Mouse (Mus musculus) kidney, embryonic 14.5 days (tissue): ENCODE measurements around the gene Kdm8. TPM values are rescaled to one million over a fixed set of nuclear protein-coding genes. Genes with fewer than 3 reads are reported as not detected.
A peak's percentile ranks its signal among the peaks of the same experiment; 100 is the strongest.

ENCODE experiments used
- ATAC-seq: fragments of 200-750 bp; cut with Nextera tagmentation; 2 replicates; pipeline ENCODE4 v1.8.0; 2017; ENCODE audit warnings: moderate number of reproducible peaks, mild to moderate bottlenecking, moderate TSS enrichment, moderate library complexity; ENCODE audit not compliant: low FRiP score, low TSS enrichment
- H3K27ac ChIP-seq: fragments of 300-500 bp; sonication (generic); 2 replicates; pipeline ENCODE4 v1.5.1; 2014; ENCODE audit warnings: low read depth, mild to moderate bottlenecking, low read length, moderate library complexity, mixed read lengths
- H3K27me3 ChIP-seq: fragments of 300-500 bp; sonication (generic); 2 replicates; pipeline ENCODE4 v1.6.1; 2014; ENCODE audit warnings: mild to moderate bottlenecking, low read length; ENCODE audit not compliant: control insufficient read depth, insufficient read depth
- H3K36me3 ChIP-seq: fragments of 300-500 bp; sonication (generic); 2 replicates; pipeline ENCODE4 v1.6.1; 2014; ENCODE audit warnings: low read length, mixed read lengths; ENCODE audit not compliant: control insufficient read depth, insufficient read depth
- H3K4me1 ChIP-seq: fragments of 300-500 bp; sonication (generic); 2 replicates; pipeline ENCODE4 v1.6.1; 2014; ENCODE audit warnings: low read length, mixed read lengths; ENCODE audit not compliant: control insufficient read depth, insufficient read depth
- H3K4me2 ChIP-seq: fragments of 300-500 bp; sonication (generic); replicated peaks from 2 replicates; pipeline ENCODE4 v1.6.1; 2014; ENCODE audit warnings: low read depth, mild to moderate bottlenecking, low read length
- H3K4me3 ChIP-seq: fragments of 300-500 bp; sonication (generic); 2 replicates; pipeline ENCODE4 v1.5.1; 2014; ENCODE audit warnings: mild to moderate bottlenecking, low read length
- H3K9ac ChIP-seq: fragments of 300-500 bp; sonication (generic); 2 replicates; pipeline ENCODE4 v1.6.1; 2014; ENCODE audit warnings: low read depth, mild to moderate bottlenecking, low read length, moderate library complexity
- H3K9me3 ChIP-seq: fragments of 300-500 bp; sonication (generic); 2 replicates; pipeline ENCODE4 v1.6.1; 2016; ENCODE audit warnings: low read length; ENCODE audit not compliant: control insufficient read depth
- WGBS: fragments of 180-500 bp; shearing (Covaris S2); extraction: QIAGEN DNeasy Blood & Tissue Kit; methylation state at CpG from one replicate; pipeline ENCODE4 v1.1.7; 2014; 5-methylcytosine and 5-hydroxymethylcytosine counted together
- polyA plus RNA-seq: library from polyadenylated mRNA; unstranded; fragments of >200 nt; fragmentation: Nextera tagmentation; extraction: Ambion mirVana; gene quantifications from 2 replicates; pipeline ENCODE4 v1.2.1, GENCODE M21; 2014

Kdm8 gene
- 9.6 and 12.7 TPM in 2 replicates for polyA plus RNA-seq

- ATAC-seq: peak; percentile 97
- Histone ChIP-seq H3K36me3 (no peaks in the 10 kb centered on the region), H3K27ac (peak within 1 kb of the TSS; percentile 97), H3K9ac (peak within 1 kb of the TSS; percentile 79), H3K27me3 (no peaks in the 10 kb centered on the region), H3K4me2 (peak within 1 kb of the TSS; percentile 65), H3K4me1 (peaks cover 8% of the 10 kb centered on the region; the same call in 1 of the 2 replicates), H3K4me3 (peak within 1 kb of the TSS; percentile 61), H3K9me3 (no peaks in the 10 kb centered on the region)
- 4% methylated on average over 61 of the region's 61 CpGs for WGBS
These were observed at the start of gene Kdm8 for GRCm38 (mm10) chr7:125444464-125445401. Gene Kdm8, plus strand, starts transcription at chr7:125444676.

- Histone ChIP-seq H3K9me3 (no peaks in the 10 kb centered on the region), H3K4me2 (no peak overlapping the region), H3K36me3 (no peaks in the 10 kb centered on the region), H3K9ac (no peak overlapping the region), H3K27ac (no peak overlapping the region), H3K4me1 (no peaks in the 10 kb centered on the region), H3K27me3 (no peaks in the 10 kb centered on the region), H3K4me3 (no peak overlapping the region)
- 84% methylated on average over 8 of the region's 8 CpGs for WGBS
- ATAC-seq: no peak
These were observed 46.4 kb upstream of the Kdm8 start for GRCm38 (mm10) chr7:125398116-125398515.

- no peak overlapping the region for H3K9ac ChIP-seq
- no peak overlapping the region for H3K4me3 ChIP-seq
- no peaks in the 10 kb centered on the region for H3K27me3 ChIP-seq
- WGBS: 69% methylated on average over 6 of the region's 6 CpGs
- no peak overlapping the region for H3K4me2 ChIP-seq
- no peak for ATAC-seq
- H3K9me3 ChIP-seq: no peaks in the 10 kb centered on the region
- H3K4me1 ChIP-seq: no peaks in the 10 kb centered on the region
- H3K27ac ChIP-seq: no peak overlapping the region
- no peaks in the 10 kb centered on the region for H3K36me3 ChIP-seq
These were observed 45.8 kb upstream of the Kdm8 start for GRCm38 (mm10) chr7:125398687-125399086.

- no peaks in the 10 kb centered on the region for H3K9me3 ChIP-seq
- no peak overlapping the region for H3K4me3 ChIP-seq
- WGBS: 76% methylated on average over 6 of the region's 6 CpGs
- no peaks in the 10 kb centered on the region for H3K36me3 ChIP-seq
- no peaks in the 10 kb centered on the region for H3K4me1 ChIP-seq
- H3K4me2 ChIP-seq: no peak overlapping the region
- H3K9ac ChIP-seq: no peak overlapping the region
- no peak overlapping the region for H3K27ac ChIP-seq
- ATAC-seq: no peak
- H3K27me3 ChIP-seq: no peaks in the 10 kb centered on the region
These were observed 37.3 kb upstream of the Kdm8 start for GRCm38 (mm10) chr7:125407136-125407535.

DNA sequence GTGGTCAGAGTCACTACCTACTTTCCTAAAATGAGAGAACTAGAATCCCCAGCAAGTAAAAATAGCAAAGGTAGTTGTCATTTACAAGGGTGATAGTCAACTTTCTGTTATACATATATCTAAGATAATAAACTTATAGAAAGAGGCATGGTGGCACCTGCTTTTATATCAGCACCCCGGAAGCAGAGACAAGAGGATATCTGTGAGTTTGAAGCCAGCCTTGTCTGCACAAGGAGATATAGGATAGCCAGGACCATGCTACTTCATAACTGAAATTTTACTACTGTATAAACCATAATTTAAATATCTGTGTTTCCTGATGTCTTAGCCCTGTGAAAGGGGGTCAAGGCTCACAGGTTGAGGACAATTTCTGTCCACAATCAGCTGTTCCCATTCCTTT, 29.4 kb upstream of the Kdm8 start:
- Histone ChIP-seq H3K36me3 (no peaks in the 10 kb centered on the region), H3K27ac (no peak overlapping the region), H3K27me3 (no peaks in the 10 kb centered on the region), H3K4me2 (no peak overlapping the region), H3K9ac (no peak overlapping the region), H3K4me3 (no peak overlapping the region), H3K4me1 (no peaks in the 10 kb centered on the region), H3K9me3 (no peaks in the 10 kb centered on the region)
- ATAC-seq: no peak
- 94% methylated on average over 1 of the region's 1 CpGs for WGBS

DNA sequence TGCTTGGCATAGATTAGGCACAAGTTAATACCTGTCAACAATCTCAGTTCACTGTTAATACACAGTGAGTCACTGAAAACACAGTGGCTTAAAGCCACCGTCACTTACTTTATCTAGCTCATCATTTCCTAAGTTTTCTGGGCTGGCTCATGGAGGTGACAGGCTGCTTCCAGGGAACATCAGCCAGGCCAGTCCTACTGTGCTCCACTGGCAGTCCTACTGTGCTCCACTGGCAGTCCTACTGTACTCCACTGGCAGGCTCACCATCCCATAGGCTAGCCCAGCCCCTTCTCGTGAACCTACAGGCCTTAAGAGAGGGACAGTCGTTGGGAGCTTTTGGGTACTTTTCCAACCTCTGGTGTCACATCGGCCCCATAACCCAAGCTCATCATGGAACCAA, 28.7 kb upstream of the Kdm8 start:
- no peak for ATAC-seq
- Histone ChIP-seq H3K9me3 (no peaks in the 10 kb centered on the region), H3K36me3 (no peaks in the 10 kb centered on the region), H3K9ac (no peak overlapping the region), H3K4me2 (no peak overlapping the region), H3K27me3 (no peaks in the 10 kb centered on the region), H3K4me3 (no peak overlapping the region), H3K27ac (no peak overlapping the region), H3K4me1 (no peaks in the 10 kb centered on the region)
- 86% methylated on average over 4 of the region's 4 CpGs for WGBS

GRCm38 (mm10) chr7:125416762-125417161, 27.7 kb upstream of the Kdm8 start:
- WGBS: 75% methylated on average over 5 of the region's 5 CpGs
- ATAC-seq: no peak

DNA sequence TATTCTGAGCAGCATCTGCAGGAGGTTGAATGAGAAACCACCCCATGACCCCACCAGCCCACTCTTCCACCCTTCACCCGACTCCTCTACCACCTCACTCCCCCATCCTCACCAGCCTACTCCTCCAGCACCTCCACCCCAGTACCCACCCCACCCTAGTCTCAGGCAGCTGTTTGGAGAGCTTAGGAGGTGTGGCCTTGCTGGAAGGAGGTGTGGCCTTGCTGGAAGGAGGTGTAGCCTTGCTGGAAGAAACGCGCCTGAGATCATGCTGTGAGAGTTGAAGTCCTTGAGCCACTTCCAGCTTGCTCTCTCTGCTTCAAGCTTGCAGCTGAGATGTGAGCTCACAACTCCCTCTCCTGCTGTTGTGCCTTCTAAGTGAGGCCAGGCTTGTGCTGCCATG, 26.1 kb upstream of the Kdm8 start:
- H3K9ac ChIP-seq: no peak overlapping the region
- H3K4me1 ChIP-seq: no peaks in the 10 kb centered on the region
- WGBS: 5% methylated on average over 3 of the region's 3 CpGs
- H3K36me3 ChIP-seq: no peaks in the 10 kb centered on the region
- 0 out of 2 replicates have a peak, but pooled peaks have one; percentile 60 for ATAC-seq
- H3K4me3 ChIP-seq: no peak overlapping the region
- no peaks in the 10 kb centered on the region for H3K27me3 ChIP-seq
- H3K4me2 ChIP-seq: no peak overlapping the region
- H3K27ac ChIP-seq: no peak overlapping the region
- no peaks in the 10 kb centered on the region for H3K9me3 ChIP-seq

More at GRCm38 (mm10) chr7:125416762-125417161, 27.7 kb upstream of the Kdm8 start:
- Histone ChIP-seq H3K4me1 (no peaks in the 10 kb centered on the region), H3K4me2 (no peak overlapping the region), H3K36me3 (no peaks in the 10 kb centered on the region), H3K27ac (no peak overlapping the region), H3K9ac (no peak overlapping the region), H3K4me3 (no peak overlapping the region), H3K27me3 (no peaks in the 10 kb centered on the region), H3K9me3 (no peaks in the 10 kb centered on the region)

- H3K9me3 ChIP-seq: no peaks in the 10 kb centered on the region
- H3K4me2 ChIP-seq: no peak overlapping the region
- H3K27me3 ChIP-seq: no peaks in the 10 kb centered on the region
- no peaks in the 10 kb centered on the region for H3K36me3 ChIP-seq
- no peaks in the 10 kb centered on the region for H3K4me1 ChIP-seq
- H3K4me3 ChIP-seq: no peak overlapping the region
- 59% methylated on average over 2 of the region's 2 CpGs for WGBS
- H3K27ac ChIP-seq: no peak overlapping the region
- ATAC-seq: no peak
- no peak overlapping the region for H3K9ac ChIP-seq
These were observed 24.3 kb upstream of the Kdm8 start for GRCm38 (mm10) chr7:125420190-125420589.
